Mouse (Mus musculus) hematopoietic stem cell, adult 5-6 weeks (primary cell): ENCODE measurements around the gene Calcoco1. TPM values are rescaled to one million over a fixed set of nuclear protein-coding genes. Genes with fewer than 3 reads are reported as not detected.

ENCODE experiments used
- ATAC-seq, 2 experiments: fragments of 125-278 bp in 1 of 2; replicated peaks in 1 of 2; 2 replicates each; pipeline ENCODE4 v1.8.0; 2016 to 2017; ENCODE audit warnings: inconsistent platforms in 2 of 2, mild to moderate bottlenecking in 2 of 2, moderate number of reproducible peaks in 2 of 2, low read depth in 1 of 2, moderate TSS enrichment in 1 of 2; ENCODE audit not compliant: low FRiP score in 2 of 2, poor library complexity in 2 of 2, severe bottlenecking in 2 of 2, insufficient read depth in 1 of 2, low TSS enrichment in 1 of 2
- total RNA-seq: library from RNA; stranded (forward); fragments of 172-1452, 232-1000 nt; gene quantifications from 2 replicates; pipeline ENCODE4 v1.2.3, GENCODE M21; 2017

The Calcoco1 gene
- total RNA-seq, 1 experiment from 2014 or later = 26.4 TPM

DNA sequence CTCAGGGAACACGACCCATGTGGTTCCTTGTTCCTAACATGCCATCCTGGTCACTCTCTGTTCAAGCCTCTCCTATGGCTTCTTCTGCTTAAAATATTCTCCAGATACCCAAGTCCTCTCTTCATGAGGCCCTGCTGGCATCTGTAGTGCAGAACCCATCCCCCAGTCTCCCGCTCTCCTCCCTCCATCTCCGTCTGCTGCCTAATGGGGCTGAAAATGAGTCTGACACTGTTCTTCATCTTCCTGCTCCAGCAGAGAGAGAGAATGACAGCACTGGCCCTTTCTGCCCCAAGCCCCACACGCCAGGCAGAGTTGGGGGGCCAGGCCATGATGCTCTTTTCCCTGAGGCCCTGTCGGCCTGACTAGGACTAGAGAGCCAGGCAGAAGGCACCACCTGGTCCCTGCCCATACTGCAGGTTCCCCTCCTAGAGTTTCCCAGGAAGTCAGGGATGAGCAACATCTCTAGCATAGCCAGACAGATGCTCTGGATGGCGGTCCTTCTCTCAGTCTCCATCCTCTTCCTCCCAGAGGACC, 14.2 kb downstream of the Calcoco1 start:
- no peak for ATAC-seq

DNA sequence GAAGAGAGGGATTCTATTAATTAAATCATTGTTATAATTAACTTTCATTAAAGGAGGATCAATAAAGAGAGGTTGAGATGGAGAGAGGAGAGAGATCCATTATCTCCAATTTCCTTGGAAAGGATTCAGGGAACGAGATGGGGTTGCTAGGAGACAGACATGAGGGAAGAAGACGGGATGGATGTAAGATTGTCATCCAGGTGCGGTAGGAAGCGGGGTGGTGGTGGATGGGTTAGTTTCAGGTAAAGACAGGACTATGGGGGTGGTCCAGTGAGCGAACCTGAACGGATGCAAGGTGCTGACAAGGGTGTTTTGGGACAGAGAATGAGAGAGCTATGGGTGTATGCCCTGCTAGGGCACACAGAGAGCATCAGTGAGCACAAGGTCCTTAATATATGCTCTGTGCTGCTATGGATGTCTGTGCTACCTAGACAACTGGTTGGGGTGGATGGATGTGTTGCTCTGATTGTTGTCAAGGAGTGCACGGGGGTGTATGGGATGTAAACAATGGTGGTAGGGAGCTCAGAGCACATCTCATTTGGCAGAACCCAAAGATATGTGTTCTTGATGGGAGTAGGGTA, 16.0 kb downstream of the Calcoco1 start:
- no peak for ATAC-seq

DNA sequence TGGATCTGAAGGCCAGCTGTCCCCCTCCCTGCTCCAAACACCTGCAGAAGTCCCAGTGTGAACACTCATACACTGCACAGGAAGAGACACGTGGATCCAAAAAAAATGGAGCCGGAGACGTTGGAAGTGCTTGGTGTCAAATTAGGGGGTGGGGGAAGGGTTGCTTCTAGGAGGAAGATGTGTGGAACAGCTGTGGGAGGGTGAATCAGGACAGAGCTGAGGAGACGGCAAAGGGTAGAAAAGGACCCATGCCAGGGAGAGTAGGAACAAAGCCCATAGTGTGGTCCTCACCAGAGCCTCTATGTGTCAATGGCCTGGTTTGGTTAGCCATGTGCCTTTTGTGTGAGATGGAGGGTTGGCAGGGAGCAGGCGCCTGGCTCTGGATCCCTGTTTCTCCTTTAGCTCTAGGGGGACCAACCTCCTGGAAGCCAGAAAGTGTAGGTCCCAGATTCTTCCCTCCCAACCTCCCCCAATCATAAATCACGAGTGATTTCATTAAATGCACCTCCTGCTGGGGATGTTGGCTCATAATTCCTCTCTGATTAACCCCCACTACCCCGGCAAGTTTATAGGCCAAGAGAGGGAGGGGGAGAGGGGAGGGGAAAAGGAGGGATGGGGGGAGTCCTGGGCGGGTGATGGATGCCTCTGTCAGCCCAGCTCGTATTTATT, 16.6 kb downstream of the Calcoco1 start:
- ATAC-seq = no peak

DNA sequence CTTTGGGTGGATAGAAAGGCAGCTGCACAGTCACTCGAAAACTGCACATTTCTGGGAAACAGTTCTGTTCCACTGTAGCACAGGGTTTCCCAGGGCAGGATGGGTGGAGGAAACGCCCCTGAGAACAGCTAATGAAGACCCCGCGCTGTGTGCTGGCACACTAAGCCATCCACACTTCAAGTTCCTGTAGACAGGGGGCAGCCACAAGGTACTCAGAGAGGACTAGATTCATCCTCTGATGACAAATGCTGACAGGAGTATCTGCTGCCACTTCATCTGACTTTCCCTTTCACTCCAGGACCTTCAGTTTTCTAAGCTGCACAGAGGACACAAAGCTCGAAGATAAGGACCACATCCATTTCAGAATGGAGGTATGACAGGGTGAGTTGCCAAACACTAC, 17.2 kb downstream of the Calcoco1 start:
- no peak for ATAC-seq

DNA sequence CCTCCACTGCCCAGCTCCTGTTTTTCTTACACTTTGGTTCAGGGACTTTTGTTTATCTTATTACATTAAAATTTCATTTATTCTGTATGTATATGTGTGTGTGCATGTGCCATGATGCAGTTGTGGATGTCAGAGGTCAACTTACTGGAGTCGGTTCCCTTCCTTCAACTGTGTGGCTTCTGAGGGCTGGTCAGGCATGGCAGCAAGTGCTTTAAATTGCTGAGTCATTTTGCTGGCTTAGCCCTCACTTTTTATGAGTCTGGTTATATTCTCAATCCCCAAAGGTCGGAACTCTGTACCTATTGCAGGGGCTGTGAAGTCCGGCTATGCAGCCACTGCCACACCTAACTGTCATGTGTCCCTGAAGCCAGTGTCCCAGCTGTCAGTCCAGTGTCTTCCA, 19.0 kb downstream of the Calcoco1 start:
- peak in 1 of 2 experiments; percentile 38; a peak in 1 of 4 replicates for ATAC-seq

DNA sequence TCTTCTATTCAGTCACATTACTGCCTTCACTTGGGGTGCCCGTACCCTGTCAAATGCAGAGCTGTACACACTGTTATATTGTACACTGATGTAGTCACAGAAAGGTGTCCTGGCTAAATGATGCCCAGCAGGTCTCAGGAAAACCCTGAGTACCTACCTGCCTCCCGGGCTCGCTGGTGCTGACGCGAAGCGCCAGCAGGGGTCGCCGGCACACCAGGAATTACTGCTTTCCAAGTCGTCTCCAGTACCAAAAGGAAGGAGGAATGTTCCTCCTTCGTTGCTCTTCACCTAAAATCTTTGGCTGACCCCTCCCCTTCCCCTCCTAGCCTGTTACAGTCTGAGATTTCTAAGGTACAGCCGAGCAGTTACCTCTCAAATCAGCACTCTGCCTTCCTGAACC, 23.8 kb downstream of the Calcoco1 start:
- ATAC-seq = peak; percentile 62 to 67; a peak in 1 of 4 replicates

DNA sequence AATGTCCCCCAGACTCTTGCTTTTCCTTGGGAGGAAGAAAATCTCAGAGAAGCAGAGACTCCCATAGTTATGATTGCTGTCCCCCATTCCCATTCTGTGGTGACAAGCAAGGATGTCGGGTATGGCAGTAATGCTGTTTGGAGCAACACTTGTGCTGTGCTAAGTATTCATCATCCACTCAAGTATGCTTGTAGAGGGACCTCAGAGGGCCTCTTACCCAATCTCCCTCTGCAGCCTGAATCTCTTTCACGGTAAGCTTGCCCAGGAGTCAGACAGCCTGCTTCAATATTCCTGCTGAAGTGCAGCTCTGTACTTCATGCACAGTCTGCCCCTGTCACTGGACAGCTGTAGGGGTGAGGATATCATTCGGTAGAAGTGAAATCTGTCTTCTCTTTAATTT, 25.1 kb downstream of the Calcoco1 start:
- no peak for ATAC-seq

DNA sequence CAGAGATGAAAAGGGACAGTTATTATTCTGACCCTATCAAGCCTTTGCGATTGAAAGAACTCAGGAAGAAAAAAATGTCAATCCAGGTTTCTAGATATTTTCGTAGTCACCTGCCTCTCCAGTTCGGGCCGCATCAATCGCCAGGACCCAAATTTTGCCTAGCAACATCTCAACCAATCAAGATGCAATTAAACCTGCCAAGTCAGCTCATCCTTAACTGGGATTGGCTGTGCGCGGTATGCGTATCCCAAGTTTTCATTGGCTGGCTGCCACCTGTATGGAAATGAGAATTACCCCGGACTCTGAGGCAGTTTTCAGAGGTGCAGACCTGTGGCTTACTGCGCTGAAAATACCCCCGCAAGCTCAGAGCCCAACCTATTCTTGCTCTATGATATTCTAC, 28.4 kb downstream of the Calcoco1 start:
- no peak for ATAC-seq

DNA sequence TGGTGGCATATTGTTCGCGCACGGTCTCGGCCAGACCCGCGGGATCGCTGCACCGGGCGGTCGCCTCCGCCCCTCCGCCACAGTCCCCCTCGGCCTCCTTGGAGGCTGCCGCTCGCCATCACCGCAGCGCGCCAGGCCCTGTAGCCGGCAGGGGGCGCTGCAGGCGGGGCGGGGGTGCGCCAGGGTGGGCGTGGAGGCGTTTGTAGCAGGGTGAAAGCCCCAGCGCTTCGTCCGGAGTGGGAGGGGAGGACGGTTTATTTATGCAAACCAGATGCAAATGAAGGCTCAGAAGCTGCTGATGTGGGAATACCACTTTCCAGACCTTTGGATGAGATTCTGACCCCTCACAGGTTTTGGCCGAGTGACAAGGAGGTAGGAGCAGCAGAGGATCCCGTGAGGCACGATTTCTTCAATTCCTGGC, 29.0 kb downstream of the Calcoco1 start:
- ATAC-seq = peak; percentile 14 to 62; a peak in 1 of 4 replicates

DNA sequence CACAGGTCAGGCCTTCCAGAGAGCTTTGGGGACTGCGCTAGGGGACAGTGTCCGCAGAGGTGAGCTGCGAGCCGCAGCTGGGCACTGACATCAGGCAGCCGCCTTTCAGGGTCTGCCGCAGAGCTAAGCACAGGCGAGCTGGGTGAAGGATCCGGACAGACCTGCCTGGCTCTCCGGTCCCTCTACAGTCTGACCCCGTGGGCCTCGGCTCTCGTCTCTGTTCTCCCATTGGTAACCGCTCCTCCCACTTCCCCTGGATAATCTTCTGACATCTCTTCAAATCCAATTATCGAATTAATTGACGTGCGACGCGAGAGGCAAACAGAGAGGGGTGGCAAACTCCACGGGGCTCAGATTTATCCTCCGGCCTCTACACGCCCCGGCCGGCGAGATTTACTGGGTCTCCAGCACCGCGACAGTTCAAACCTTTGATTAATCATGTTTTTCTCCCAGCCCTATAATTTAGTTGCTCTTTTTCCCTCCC, 29.6 kb downstream of the Calcoco1 start:
- 0 out of 4 replicates have a peak, but pooled peaks of 1 of the 2 experiments have one; percentile 17 for ATAC-seq

DNA sequence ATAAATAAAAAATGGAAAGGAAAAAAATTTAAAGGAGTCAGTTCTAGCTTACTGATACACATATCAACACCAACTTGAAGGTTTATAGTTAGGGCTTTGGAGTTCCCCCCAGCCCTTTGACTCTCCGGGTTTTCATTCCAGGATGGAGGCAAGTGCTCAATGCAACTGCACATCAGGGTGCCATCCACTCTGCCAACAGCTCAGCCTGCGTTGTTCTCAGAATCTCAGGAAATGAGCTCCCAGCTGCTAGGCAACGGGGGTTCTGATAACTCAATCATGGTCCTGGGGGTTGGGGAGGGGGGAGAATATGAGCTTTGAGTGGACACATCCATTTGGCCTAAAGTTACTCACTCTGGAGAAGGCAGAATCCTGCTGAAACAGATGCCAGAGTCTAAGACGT, 36.2 kb downstream of the Calcoco1 start:
- no peak for ATAC-seq

DNA sequence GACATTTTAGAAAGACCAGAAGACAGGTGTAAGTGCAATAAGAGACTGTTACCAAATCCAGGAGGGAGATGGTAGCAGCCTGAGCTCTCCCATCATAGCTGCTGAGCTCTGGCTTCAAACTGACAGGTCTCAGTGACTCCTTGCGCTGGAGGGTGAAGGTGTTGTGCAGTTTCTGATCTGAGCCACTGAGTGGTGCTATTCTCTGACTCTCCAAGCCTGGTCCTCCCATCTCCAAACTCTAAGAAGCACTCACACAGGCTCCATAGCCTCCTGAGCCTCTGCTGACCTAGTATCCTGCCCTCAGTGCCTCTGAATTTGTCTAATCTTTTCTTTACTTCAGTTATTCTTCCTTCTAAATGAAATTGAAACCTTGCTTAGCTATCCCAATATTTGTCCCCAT, 38.3 kb downstream of the Calcoco1 start:
- peak; percentile 46 to 77 for ATAC-seq

DNA sequence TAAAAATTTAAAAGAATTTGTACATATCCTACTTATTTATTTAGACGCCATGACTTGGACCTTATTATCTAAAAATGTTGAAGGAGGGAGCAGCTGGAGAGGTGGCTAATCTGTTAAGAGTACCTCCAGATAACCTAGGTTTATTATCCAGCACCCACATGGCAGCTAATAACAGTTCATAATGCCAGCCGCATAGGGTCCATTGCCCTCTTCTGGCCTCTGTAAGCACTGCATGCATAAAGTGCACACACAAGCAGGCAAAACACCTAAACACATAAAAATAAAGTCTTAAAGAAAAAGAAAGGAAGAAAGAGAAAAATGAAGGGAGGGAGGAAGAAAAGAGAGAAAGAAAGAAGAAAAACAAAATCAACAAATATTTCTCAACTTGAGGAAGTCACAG, 45.6 kb downstream of the Calcoco1 start:
- no peak for ATAC-seq

DNA sequence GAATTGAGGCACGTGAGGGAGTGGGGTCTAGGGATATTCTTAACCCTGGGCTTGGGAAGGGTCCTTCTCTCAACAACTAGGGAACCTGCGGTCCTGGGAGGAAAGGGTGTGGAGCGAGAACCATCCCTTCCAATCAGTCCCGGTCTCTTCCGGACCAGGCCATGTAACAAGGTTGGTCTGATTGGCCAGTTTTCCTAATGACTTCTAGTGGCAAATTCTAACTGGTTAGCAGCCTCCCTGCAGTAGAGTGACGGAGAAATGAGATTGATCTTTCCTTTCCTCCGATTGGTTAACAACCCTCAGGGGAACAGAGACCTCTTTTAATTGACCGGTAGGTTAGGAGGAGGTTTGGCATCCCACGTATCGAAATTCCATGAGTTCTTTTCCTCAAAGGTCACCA, 48.4 kb downstream of the Calcoco1 start:
- ATAC-seq = no peak

DNA sequence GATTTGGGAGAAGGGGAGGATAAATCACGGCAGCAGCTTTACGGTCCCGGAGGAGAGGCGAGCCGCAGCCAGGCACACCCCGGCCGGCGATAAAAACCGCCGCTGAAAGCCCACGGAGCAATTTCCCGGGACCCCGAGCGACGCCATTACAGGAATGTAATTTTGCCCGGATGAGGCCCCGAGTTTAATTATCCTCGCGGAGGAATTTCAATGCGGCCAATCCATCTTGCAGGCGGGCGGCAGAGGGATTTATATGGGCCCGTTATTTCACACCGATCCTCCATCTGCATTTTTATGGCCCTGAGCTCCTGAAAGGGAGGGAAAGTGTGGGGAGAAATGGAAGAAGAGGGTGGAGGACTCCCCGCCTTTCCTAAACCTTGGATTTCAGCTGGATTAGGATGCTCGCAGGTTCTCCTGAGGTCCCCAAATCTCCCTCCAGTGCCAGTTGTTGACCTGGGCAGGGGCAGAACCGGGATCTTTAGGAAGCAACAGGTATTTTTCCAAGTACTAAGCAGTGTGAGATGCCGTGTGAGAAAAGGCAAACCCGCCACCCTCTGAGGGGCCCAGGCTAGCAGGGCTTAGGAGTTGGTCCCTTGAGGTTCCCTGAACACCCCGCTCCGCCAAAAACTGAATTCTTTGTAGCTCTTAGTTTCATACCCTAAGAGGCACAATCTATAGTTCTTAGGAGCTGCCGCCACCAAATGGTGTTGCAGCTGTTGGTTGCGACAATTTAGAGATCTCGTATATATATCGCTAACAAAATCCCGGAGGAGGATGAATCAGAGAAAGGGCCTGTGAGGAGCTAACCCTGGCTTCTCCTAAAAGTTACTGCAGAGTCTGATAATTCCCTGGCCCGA, 49.5 kb downstream of the Calcoco1 start, which contains the start of gene Atp5g2:
Atp5g2 (minus strand) TSS at position 138 of the 857 bp plus-strand sequence.
- ATAC-seq = no peak

DNA sequence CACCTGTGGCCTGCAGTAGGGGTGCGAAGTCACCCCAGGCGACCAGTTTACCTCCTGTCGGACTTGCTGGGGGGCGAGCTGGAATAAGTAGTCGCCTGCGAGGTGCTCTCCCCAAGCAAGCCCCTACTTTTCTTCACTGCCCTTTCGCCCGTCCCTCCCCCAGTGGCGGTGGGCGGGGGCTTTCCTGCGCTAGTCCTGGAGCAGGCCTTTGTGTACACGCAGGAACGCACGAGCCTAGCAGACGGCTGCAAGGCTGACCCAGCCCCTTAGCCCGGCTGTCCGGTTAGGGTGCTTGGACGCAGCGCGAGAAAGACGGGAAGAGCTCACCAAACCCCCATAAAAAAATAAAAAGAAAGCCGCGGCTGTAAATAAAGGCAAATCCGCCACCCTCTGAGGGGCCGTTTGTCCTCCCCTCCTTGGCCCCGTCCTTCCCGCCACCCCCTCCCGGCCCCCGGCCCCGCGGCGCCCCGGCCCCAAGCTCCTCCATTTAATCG, 50.2 kb downstream of the Calcoco1 start:
- 0 out of 4 replicates have a peak, but pooled peaks of 1 of the 2 experiments have one; percentile 22 for ATAC-seq

DNA sequence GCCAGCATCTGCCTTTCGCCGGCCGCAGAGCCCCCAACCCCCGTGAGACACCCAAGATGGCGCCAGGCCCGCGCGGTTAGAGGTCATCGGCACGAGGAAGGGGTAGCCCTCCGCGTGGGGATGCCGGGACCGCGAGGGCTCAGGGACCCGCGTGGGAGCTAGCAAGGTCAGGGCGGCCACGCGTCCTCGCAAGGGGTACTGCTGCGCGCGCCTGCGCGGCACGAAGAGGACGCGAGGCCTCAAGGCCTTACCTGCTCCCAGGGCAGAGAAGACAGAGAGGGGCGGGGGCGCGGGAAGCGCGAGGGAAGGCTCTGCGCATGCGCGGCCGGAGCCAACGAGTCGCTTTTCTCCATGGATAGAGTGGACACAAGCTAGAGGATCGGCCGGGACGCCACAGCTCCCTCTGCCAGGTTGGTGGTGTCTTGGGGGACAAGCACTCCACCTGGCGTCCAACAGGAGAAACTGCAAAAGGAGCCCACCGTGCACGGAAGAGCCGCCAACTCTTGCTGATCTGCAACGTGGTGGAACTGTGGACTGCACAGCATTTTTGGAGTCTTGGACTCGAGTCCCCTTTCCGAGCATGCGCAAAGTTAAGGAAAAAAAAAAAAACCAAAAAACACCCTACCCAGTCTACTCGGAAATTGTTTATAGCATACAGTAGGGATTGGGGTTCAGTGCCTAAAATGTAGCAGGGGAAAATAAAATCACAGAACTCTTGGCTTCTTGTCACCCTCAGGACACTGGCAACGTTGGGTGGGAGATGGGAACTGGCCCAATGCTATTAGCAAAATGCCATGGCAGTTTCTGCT, 51.0 kb downstream of the Calcoco1 start:
- peak; percentile 95 to 98 for ATAC-seq
